Mouse (Mus musculus): ENCODE results near the gene Cpsf4.
"Not testable (repeated sequence)": the region's sequence is repeated elsewhere in the genome, so short reads cannot be mapped to it uniquely, and the experiment has no call there.

Gene Cpsf4

DNA sequence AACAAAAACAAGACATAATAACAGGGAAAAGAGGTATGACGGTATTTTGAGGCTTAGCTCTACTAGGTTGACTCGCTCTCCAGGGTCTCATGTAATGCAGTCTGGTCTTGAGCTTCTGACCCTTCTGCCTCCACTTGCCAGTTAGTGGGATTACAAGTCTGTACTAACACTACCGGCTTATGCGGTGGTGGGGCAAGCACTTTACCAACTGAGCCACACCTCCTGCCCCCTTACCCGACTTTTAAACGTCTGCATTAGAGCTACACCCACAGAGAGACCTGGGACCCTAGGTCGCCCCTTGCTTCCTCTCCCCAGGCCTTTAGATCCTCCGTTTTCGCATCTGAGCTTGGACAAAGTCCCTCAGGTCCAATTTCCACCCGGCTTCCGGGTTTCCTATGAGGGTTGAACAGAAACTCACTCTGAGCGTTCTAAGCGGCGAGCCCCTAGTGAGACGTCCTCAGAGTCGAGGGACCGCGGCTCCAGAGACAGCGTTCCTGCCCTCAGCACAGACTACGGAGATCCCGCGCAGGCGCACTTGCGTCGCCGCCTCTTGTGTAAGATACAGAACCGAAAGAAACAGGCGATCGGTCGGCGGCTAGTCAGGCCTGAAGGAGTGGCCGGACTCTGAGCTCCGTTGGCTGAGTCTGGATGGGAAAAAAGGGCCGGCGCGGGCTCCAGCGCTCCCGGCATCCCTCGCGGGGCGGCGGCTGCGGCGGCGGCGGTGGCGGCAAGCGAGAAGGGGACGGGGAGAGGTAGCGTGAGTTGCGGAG lies at the start of gene Cpsf4, which contains the start of gene Ptcd1:
TSS of gene Cpsf4 (plus strand) at position 678 of the 770 bp plus-strand sequence.
TSS of gene Ptcd1 (minus strand) at position 573 of the 770 bp plus-strand sequence.
- peak; percentile 98 for DNase-seq (ENCODE audit: low spot score)

DNA sequence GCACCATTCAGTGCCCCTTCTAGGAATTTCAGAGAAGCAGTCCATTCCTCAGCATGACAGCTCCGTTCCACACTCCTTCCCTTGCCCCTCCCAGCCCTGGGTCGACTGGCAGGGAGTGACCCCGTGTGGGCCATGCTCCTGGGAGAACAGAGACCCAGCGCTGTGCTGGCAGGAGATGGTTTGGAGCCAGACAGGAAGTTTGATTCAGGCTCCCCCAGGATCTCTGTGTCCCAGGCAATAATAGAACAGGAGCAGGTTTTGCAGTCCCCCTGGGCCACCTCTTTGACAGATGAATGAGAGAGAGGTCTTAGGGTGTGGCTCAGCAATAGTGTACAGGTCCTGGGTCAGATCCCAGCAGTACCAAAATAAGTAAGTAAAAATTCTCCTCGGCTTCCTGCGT lies 49.0 kb upstream of the Cpsf4 start:
- DNase-seq (ENCODE audit: low spot score), result no peak

DNA sequence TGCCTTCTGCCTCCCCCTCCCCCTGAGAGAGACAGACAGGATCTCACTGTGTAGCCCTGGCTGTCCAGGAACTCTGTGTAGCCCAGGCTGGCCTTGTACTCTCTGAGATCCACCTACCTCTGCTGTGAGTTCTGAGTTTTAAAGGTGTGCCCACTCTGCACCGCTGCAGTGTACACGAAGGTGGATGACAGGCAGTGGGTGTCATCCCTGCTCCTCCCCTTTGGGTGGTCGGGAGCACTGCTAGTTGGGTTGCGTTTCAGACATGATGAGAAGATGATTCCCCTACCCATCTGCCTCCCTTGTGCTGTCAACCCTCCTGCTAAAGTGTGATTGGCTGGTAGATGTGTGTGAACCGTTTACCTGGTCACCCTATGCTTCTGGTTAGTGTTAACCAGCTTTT lies 48.6 kb upstream of the Cpsf4 start:
- DNase-seq (ENCODE audit: low spot score), result no peak

DNA sequence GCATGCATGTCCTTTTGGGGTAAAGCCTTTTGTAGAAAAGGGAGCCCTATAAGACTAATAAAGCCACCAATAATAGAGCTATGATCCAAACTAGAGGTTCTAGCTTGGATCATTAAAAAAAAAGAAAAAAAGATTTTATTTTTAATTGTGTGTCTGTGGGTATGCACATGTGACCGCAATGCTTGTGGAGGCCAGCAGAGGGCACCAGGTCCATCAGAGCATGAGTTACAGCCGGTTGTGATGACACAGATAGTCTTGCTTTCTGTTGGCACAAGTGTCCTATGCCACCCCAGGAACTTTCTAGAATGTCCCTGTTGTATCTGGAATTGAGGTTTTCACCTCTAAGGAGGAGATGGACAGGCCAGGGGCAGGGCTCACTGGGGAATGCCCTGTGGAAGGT lies 47.6 kb upstream of the Cpsf4 start:
- no peak for DNase-seq (ENCODE audit: low spot score)

DNA sequence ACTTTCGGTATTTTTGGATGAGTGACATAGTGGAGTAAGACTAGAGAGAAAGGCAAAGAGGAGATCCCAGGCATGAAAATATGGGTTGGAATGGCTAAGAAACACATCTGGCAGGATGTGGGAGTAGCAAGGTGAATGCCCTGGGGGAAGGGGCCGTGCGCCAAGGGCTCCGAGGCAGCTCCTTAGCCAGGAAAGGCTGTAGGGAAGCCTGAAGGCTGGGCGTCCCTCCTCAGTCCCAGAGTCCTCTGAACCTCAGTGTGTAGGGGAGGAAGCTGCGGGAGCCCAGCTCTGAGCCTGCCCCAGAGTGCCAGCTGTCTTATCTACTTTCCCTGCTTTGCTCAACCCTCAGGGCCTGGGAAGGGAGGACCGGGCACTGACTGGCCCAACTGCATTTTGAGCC lies 46.1 kb upstream of the Cpsf4 start:
- no peak for DNase-seq (ENCODE audit: low spot score)

DNA sequence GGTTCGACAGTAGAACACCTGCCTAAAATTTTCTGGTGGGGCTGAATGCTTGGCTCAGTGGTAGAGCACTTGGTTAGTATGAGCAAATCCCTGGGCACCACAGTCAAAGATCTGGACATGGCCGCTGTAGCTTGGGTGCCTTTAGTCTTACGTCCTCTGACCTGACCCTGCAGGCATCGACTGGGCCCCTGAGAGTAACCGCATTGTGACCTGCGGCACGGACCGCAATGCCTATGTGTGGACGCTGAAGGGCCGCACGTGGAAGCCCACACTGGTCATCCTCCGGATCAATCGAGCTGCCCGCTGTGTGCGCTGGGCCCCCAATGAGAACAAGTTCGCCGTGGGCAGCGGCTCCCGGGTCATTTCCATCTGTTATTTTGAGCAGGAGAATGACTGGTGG lies 43.6 kb upstream of the Cpsf4 start:
- no peak for DNase-seq (ENCODE audit: low spot score)

DNA sequence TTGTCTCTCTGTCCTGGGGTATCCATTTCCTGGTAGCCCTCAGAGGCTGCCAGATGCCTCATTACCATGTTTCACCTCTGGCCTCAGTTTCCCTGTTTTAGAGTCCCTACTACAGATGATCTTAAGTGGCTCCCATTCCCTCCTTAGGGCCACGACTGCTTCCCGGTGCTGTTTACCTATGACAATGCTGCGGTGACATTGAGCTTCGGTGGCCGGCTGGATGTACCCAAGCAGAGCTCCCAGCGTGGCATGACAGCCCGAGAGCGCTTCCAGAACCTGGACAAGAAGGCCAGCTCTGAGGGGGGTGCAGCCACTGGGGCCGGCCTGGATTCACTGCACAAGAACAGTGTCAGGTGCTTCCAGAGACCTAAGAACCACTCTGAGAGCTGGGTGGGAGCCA lies 40.4 kb upstream of the Cpsf4 start:
- no peak for DNase-seq (ENCODE audit: low spot score)

DNA sequence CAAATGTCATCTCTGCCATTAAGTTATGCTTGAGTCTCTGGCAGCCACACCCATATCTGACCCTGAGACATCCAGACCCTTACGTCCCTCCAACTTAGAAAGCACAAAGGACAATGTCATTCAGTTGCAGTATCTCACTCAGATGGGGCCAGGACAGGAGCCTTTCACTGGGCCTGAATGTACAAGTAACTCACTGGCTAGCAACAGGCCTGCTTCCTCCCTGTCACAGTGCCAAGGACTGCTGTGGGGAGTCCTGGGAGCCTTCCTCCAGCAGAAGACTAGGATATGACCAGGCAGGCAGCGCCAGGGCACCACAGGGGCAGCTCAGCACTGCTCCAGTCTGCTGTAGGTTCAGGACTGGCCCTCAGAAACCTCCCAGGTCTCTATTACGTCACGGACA lies 37.9 kb upstream of the Cpsf4 start:
- DNase-seq (ENCODE audit: low spot score), result no peak

DNA sequence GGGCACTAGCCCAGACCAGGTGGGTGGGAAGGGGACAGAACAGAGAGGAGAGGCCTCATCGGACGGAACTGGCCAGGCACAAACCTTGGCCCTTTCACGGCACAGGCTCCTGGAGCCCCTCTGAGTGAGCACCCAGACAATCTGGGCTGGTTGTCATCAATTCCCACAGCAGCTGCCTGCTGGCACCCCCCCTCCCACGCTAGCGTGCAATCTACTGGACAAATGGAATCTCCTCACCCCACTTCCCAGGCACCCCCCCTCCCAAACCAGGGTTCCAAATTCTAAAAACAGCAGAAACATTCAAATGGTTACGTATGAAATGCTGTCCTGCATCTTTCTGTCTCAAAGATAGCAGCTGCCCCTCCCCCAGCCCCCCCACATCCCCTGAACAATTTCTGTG lies 37.2 kb upstream of the Cpsf4 start:
- DNase-seq (ENCODE audit: low spot score), result not testable (repeated sequence)

DNA sequence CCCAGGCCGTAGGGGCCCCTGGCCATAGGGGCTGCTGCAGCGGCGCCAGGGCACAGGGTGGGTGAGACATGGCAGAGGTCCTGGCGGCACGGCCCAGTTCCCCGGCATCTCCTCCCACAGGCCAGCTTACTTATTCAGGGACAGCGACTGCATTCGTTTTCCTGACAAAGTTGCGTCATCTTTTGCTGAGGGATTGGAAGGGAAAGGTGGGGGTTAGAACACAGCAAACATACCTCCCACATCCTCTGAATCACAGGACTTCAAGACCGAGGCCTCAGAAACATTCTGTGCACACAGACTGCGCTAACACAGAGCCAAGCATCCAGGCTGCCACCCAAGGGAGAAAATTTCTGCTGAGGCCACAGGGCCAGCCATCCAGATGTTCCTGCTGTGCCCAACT lies 36.8 kb upstream of the Cpsf4 start:
- DNase-seq (ENCODE audit: low spot score), result peak; percentile 45

DNA sequence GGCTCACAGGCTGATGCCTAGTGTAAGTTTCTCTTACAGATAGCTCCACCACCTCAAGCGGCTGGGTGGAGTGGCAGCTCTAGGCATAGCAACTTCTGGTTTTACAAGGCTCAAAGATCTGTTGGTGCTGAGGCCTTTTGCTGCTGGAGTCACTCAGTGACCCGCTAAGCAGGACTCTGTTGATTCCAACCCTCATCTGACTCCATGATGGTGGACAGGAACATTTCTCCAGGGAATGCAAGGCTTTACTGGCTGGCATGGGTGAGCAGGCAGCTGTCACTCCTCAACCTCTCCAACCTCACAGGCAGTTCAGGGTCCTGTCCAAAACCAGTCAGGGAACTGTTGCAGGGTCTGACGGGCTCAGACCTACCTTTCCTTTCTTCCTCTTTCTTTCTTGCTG lies 36.0 kb upstream of the Cpsf4 start:
- no peak for DNase-seq (ENCODE audit: low spot score)

DNA sequence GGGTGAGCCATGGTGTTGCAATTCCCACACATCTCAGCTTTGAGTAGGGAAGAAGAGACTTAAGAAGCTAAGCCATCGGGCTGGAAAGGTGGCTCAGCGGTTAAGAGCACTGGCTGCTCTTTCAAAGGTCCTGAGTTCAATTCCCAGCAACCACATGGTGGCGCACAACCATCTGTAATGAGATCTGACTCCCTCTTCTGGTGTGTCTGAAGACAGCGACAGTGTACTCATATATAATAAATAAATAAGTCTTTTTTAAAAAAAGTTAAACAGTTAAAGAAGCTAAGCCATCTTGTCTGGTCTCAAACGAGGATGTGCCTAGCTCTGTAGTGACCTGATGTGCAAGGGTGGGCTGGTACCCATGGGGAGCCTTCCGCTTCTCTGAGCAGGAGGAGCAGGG lies 33.7 kb upstream of the Cpsf4 start:
- not testable (repeated sequence) for DNase-seq (ENCODE audit: low spot score)

DNA sequence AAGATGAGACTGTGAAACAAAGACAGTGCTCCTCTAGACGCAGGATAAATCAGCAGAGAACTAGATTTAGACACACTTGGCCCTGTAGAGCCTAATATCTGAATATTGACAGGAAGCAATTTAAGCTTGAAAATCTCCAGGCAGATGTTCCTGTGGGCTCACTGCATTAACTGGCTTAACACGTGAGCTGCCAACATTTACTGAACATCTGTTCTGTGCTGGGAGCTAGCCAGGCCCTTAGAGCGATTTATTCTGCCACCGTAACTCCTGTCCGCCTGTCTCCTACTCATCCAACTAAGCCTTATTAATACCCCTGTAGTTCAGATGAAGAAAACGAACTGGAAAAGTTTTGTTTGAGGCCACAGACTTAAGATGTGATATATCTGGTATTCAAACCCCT lies 28.2 kb upstream of the Cpsf4 start:
- no peak for DNase-seq (ENCODE audit: low spot score)

DNA sequence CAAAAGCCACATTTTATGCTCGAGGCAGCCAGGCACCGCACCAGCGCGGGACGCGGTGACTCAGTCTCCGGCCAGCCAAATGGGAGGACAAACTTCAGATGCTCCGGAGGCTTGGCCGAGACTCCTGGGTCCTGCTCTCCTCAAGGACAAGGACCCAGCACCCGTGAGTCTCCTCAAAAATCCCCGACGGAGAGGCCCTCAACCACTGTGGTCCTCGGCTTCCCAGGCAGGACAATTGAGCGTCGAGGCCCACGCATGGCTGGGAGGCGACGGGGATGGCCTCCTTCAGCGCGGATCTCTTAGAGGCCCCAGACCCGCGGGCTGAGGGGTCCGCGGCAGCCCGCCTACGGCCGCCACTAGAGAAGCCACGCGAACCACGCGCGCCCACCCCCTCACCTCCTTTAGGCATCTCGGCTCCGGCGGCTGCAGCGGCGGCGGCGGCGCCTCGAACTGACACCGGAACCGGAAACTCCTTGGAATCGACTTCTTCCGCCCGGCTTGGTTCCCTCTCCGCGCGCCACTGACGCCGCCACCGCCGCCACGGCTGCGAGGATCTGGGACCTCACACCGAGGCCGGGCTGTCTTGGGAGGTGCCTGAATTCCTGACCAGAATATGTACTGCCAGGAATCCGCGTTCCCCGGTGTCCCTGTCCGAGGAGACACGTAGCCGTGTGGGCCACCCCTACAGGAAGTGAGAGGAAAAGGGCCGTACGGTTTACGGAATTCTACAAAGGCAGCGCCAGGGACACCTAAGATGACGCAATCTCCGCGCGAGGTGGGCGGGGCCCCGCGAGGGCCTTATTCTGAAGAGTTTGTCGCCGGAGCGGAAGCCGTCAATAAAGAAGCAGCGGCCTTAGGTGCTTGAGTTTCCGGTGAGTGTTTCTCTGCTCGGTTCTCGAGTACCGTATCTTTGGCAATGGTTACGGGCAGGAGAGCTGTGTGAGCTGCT lies 27.2 kb upstream of the Cpsf4 start, which contains the start of the genes Pdap1 and Bud31:
TSS of gene Pdap1 (minus strand) at position 668 of the 949 bp plus-strand sequence.
TSS of gene Bud31 (plus strand) at position 792 of the 949 bp plus-strand sequence.
- DNase-seq (ENCODE audit: low spot score), result peak; percentile 95

DNA sequence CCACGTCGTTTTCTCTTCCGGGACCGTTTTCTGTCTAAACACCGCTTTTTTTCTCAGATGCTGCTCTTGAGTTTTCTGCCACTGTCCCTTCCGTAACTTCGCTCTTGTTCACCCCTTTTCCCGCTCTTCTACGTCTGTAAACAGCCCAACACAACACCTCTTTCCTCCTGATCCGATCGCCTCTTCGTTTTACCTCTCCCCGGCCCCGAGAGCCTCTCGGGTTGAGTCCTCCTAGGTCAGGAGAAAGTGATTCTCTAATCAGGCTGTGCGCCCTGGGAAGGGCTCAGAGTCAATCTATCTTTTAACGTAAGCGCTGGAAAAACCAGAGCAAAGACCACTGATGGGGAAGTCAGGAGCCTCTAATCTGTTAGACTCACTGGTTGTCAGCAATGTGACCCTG lies 26.4 kb upstream of the Cpsf4 start:
- DNase-seq (ENCODE audit: low spot score), result no peak

DNA sequence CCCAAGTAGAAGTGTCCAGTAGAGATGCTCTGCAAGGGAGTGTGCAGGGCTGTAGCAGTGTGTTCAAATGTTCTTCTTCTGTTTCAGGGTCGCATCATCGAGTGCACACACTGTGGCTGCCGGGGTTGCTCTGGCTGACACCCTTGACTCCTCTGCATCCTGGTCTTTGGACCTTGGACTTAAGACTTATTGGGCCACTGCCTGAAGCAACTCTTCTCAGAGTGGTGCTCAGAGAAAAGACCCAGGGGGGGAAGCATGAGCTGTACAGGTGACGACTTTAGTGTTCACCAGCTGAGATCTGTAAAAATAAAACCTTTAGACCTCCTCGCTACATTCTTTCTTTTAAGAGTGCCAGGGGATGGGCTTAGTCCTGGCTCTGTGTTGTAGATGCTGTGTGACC lies 19.3 kb upstream of the Cpsf4 start:
- DNase-seq (ENCODE audit: low spot score), result no peak

DNA sequence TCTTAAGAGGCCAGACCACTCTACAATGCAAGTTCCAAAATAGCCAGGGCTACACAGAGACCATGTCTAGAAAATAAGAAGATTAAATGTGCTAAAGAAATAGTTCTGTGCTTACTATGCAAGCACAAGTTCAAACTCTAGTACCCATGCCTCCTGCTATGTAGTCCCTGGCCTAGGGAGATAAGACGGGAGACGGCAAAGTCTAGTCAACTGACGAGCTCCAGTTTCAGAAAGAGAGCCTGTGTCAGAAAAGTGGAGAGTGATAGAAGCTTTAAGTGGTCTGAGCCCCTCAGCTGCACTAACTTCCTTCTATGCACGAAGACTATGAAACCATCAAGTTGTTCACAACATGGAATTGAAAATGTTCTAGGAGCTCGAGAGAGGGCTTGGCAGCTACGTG lies 17.7 kb upstream of the Cpsf4 start:
- DNase-seq (ENCODE audit: low spot score), result no peak

DNA sequence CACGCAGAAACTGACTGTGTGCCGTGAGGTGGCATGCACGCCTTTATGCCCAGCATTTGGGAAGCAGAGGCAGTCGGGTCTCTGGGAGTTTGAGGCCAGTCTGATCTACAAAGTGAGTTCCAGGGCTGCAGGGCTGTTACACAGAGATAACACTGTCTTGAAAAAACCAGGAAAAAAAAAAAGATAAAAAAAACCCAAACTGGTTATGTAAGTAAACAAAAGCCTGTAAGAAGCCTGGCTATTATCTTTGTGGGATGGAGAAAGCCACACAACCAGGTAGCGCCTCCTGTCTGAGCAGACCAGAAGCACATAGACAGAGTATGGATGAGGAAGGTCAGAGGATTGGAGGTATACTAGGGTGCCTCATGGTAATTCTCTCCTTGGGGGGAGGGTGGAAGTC lies 14.3 kb upstream of the Cpsf4 start:
- DNase-seq (ENCODE audit: low spot score), result no peak

DNA sequence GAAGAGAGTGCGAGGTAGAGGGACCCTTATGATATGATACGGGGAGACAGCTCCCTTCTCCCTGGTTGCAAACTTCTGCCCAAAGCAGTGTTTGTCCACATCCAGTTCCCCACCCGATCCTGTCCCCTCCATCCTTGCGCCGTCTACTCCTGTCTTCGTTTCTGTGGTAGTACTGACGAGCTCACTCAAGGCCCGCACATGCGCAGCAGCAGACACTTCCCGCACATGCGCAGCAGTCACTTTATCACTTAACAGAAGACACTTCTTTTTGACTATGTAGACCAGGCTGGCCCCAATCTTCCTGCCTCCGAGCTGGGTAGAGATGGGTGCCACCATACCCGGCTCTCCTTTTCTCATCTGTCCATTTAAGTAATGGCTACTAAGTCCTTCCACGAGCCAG lies 5.7 kb upstream of the Cpsf4 start:
- DNase-seq (ENCODE audit: low spot score), result no peak

DNA sequence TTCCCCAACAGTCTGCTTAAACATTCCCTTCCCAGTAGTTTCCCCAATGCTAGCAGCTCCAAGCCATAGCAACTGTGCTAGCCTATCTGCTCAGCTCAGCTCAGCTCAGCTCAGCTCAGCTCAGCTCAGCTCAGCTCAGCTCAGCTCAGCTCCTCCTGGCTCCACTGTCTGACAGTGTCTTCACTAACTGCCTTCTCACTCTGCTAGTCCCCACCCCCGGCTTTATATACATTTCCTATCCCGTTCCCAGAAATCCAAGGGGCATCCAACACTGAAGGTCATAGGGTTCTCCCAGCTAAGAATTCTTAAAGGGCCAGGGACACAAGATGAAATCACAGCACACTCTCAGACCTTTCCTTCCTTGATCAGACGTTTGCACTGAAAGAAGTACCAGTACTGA lies 2.3 kb upstream of the Cpsf4 start:
- no peak for DNase-seq (ENCODE audit: low spot score)

DNA sequence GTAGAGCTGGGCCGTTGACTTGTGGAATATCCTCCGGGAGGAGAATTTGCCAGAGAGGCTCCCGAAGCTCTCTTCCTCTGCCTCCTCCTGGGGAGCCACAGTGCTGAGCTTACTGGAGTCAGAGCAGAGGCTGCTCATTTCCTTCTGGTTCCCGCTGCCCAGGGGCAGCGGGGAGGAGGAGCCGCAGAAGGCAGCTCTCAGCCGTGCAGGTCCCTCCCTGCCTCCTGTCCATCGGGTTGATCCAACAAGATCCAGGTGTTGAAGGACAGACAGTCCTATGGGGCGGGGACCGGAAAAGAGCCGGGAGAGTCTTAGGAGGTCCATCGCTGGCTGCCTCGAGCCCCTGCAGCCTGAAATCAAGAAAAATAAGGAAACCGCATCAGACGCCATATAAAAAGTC lies 1.8 kb upstream of the Cpsf4 start:
- no peak for DNase-seq (ENCODE audit: low spot score)

DNA sequence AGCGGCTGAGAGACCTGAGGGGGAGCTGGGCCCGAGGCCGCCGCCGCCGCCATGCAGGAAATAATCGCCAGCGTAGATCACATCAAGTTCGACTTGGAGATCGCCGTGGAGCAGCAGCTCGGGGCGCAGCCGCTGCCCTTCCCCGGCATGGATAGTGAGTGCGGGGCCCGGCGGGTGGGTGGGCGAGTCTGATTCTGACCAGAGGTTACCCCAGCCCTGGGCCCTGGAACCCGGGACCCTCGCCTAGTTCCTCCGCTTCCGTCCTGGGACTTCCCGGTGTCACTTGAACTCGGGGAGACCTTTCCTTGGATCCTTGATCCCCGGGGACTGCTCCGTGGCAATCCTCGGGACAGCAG lies 271 bp downstream of the Cpsf4 start:
- no peak for DNase-seq (ENCODE audit: low spot score)

DNA sequence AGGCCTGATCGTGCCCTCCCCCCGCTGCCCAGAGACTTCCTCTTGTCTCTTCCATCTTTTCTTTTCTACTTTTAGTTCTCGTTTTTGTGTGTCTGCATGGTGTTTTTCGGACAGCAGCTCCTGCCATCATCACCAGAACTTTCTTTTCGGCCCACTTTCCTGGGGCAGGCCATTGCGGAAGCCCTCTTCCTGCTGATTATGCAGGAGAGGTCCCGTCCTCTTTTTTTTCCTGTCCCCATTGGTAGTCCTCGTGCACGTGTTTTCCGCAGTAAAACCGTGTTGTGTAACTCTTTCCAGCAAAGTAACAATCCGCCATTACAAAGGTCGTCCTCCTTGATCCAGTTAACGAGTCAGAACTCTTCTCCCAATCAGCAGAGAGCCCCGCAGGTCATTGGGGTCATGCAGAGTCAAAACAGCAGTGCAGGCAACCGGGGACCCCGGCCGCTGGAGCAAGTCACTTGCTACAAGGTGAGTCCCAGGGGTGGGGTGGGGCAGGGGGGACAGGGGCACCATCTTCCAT lies 11.5 kb downstream of the Cpsf4 start:
- no peak for DNase-seq (ENCODE audit: low spot score)
